Mouse (Mus musculus) hindbrain, embryonic 10.5 days (tissue): ENCODE results near the gene Slc25a41. TPM values are rescaled to one million over a fixed set of nuclear protein-coding genes. Genes with fewer than 3 reads are reported as not detected.
A peak's percentile ranks its signal among the peaks of the same experiment; 100 is the strongest.
"Not testable (repeated sequence)": the region's sequence is repeated elsewhere in the genome, so short reads cannot be mapped to it uniquely, and the experiment has no call there.

Source experiments
- DNase-seq: peaks from one replicate; pipeline ENCODE4 v3.0.0-alpha.2; 2017; ENCODE audit warnings: low spot score
- H3K27ac ChIP-seq: fragments of 300-500 bp; sonication (generic); 2 replicates; pipeline ENCODE4 v1.5.1; 2016; ENCODE audit warnings: mild to moderate bottlenecking, moderate library complexity
- H3K27me3 ChIP-seq: fragments of 300-500 bp; sonication (generic); 2 replicates; pipeline ENCODE4 v1.6.1; 2016; ENCODE audit warnings: mild to moderate bottlenecking; ENCODE audit not compliant: poor library complexity, insufficient read depth, severe bottlenecking
- H3K36me3 ChIP-seq: fragments of 300-500 bp; sonication (generic); 2 replicates; pipeline ENCODE4 v1.6.1; 2016; ENCODE audit warnings: mild to moderate bottlenecking, moderate library complexity
- H3K4me1 ChIP-seq: fragments of 300-500 bp; sonication (generic); replicated peaks from 2 replicates; pipeline ENCODE4 v1.6.1; 2016; ENCODE audit warnings: mild to moderate bottlenecking
- H3K4me3 ChIP-seq: fragments of 300-500 bp; sonication (generic); 2 replicates; pipeline ENCODE4 v1.5.1; 2016; ENCODE audit warnings: mild to moderate bottlenecking, moderate library complexity
- H3K9me3 ChIP-seq: fragments of 300-500 bp; sonication (generic); 2 replicates; pipeline ENCODE4 v1.6.1; 2016; ENCODE audit warnings: mild to moderate bottlenecking, moderate library complexity
- WGBS: fragments of 180-500 bp; shearing (Covaris S2); methylation state at CpG from one replicate; pipeline ENCODE4 v1.1.7; 2016; 5-methylcytosine and 5-hydroxymethylcytosine counted together
- polyA plus RNA-seq: library from polyadenylated mRNA; unstranded; fragments of >200 nt; fragmentation: Nextera tagmentation; extraction: Ambion mirVana; gene quantifications from 2 replicates; pipeline ENCODE4 v1.2.1, GENCODE M21; 2016

The Slc25a41 gene
- polyA plus RNA-seq, 1 experiment from 2014 or later, result not detected

GRCm38 (mm10) chr17:57062548-57062947 is 21.1 kb upstream of the Slc25a41 start:
- H3K9me3 ChIP-seq, result no peaks in the 10 kb centered on the region
- H3K4me3 ChIP-seq, result peak overlapping the region; percentile 47
- H3K27me3 ChIP-seq, result peaks cover 65% of the 10 kb centered on the region
- peaks cover 40% of the 10 kb centered on the region for H3K4me1 ChIP-seq
- WGBS, result under 1% methylated on average over 22 of the region's 22 CpGs
- DNase-seq, result no peak
- peak overlapping the region; percentile 45; the same call in 1 of the 2 replicates for H3K27ac ChIP-seq
- H3K36me3 ChIP-seq, result 0 out of 2 replicates have a peak, but pooled peaks cover 5% of the 10 kb centered on the region

GRCm38 (mm10) chr17:57062011-57062521 is 20.6 kb upstream of the Slc25a41 start:
- H3K27ac ChIP-seq, result peak overlapping the region; percentile 45; the same call in 1 of the 2 replicates
- H3K4me1 ChIP-seq, result peaks cover 40% of the 10 kb centered on the region
- DNase-seq, result no peak
- H3K36me3 ChIP-seq, result 0 out of 2 replicates have a peak, but pooled peaks cover 5% of the 10 kb centered on the region
- under 1% methylated on average over 39 of the region's 39 CpGs for WGBS
- H3K4me3 ChIP-seq, result peak overlapping the region; percentile 47
- H3K9me3 ChIP-seq, result no peaks in the 10 kb centered on the region
- peaks cover 65% of the 10 kb centered on the region for H3K27me3 ChIP-seq

- Histone ChIP-seq H3K4me3 (peak overlapping the region; percentile 74), H3K27ac (no peak overlapping the region), H3K27me3 (peaks cover 58% of the 10 kb centered on the region), H3K9me3 (no peaks in the 10 kb centered on the region), H3K4me1 (peaks cover 40% of the 10 kb centered on the region), H3K36me3 (peaks cover 10% of the 10 kb centered on the region)
- WGBS, result 41% methylated on average over 10 of the region's 10 CpGs
- no peak for DNase-seq
Observed at GRCm38 (mm10) chr17:57061069-57061468, 19.6 kb upstream of the Slc25a41 start.

GRCm38 (mm10) chr17:57060231-57060801 is 18.9 kb upstream of the Slc25a41 start:
- DNase-seq, result peak; percentile 94
- Histone ChIP-seq H3K4me3 (peak overlapping the region; percentile 74), H3K27me3 (peaks cover 54% of the 10 kb centered on the region), H3K4me1 (peaks cover 37% of the 10 kb centered on the region), H3K27ac (peak overlapping the region; percentile 91), H3K9me3 (no peaks in the 10 kb centered on the region), H3K36me3 (peaks cover 17% of the 10 kb centered on the region)
- under 1% methylated on average over 44 of the region's 44 CpGs for WGBS

- H3K4me3 ChIP-seq, result peak within 1 kb of the TSS; percentile 74
- peaks cover 36% of the 10 kb centered on the region for H3K4me1 ChIP-seq
- WGBS, result under 1% methylated on average over 45 of the region's 45 CpGs
- peaks cover 25% of the 10 kb centered on the region for H3K36me3 ChIP-seq
- H3K9me3 ChIP-seq, result no peaks in the 10 kb centered on the region
- DNase-seq, result peak; percentile 87
- H3K27ac ChIP-seq, result peak within 1 kb of the TSS; percentile 91
- peaks cover 46% of the 10 kb centered on the region for H3K27me3 ChIP-seq
Observed at GRCm38 (mm10) chr17:57059486-57059977, 18.1 kb upstream of the Slc25a41 start, which contains the start of gene Slc25a23. TSS of gene Slc25a23 (minus strand) at chr17:57059863.

GRCm38 (mm10) chr17:57058891-57059485 is 17.5 kb upstream of the Slc25a41 start, which contains the start of gene Crb3:
TSS of gene Crb3 (plus strand) at chr17:57059105.
- Histone ChIP-seq H3K4me1 (peaks cover 36% of the 10 kb centered on the region), H3K27me3 (peaks cover 41% of the 10 kb centered on the region), H3K9me3 (no peaks in the 10 kb centered on the region), H3K36me3 (peaks cover 31% of the 10 kb centered on the region), H3K27ac (peak within 1 kb of the TSS; percentile 91), H3K4me3 (peak within 1 kb of the TSS; percentile 74)
- under 1% methylated on average over 19 of the region's 22 CpGs for WGBS
- DNase-seq, result no peak

- 87% methylated on average over 3 of the region's 3 CpGs for WGBS
- DNase-seq, result no peak
- peaks cover 58% of the 10 kb centered on the region for H3K36me3 ChIP-seq
Observed at GRCm38 (mm10) chr17:57056246-57056645, 14.8 kb upstream of the Slc25a41 start.

GRCm38 (mm10) chr17:57051679-57052078 is 10.2 kb upstream of the Slc25a41 start:
- DNase-seq, H3K27ac ChIP-seq, H3K9me3 ChIP-seq, H3K27me3 ChIP-seq, H3K4me3 ChIP-seq, H3K4me1 ChIP-seq: not testable (repeated sequence)
- H3K36me3 ChIP-seq, result peaks cover 93% of the 10 kb centered on the region
- WGBS, result 79% methylated on average over 4 of the region's 4 CpGs

More at GRCm38 (mm10) chr17:57056246-57056645, 14.8 kb upstream of the Slc25a41 start:
- no peaks in the 10 kb centered on the region for H3K9me3 ChIP-seq
- peaks cover 25% of the 10 kb centered on the region for H3K4me1 ChIP-seq
- H3K4me3 ChIP-seq, result no peak overlapping the region
- H3K27ac ChIP-seq, result no peak overlapping the region
- H3K27me3 ChIP-seq, result peaks cover 15% of the 10 kb centered on the region

GRCm38 (mm10) chr17:57048816-57049215 is 7.4 kb upstream of the Slc25a41 start:
- Histone ChIP-seq H3K36me3 (peaks cover 86% of the 10 kb centered on the region), H3K27me3 (no peaks in the 10 kb centered on the region), H3K4me1 (no peaks in the 10 kb centered on the region), H3K9me3 (no peaks in the 10 kb centered on the region), H3K4me3 (no peak overlapping the region), H3K27ac (no peak overlapping the region)
- no peak for DNase-seq
- WGBS, result 93% methylated on average over 3 of the region's 3 CpGs

GRCm38 (mm10) chr17:57047406-57047805 is 6.0 kb upstream of the Slc25a41 start:
- no peaks in the 10 kb centered on the region for H3K9me3 ChIP-seq
- no peak for DNase-seq
- H3K27ac ChIP-seq, result no peak overlapping the region
- H3K36me3 ChIP-seq, result peaks cover 72% of the 10 kb centered on the region
- no peak overlapping the region for H3K4me3 ChIP-seq
- H3K4me1 ChIP-seq, result peaks cover 3% of the 10 kb centered on the region; the same call in 1 of the 2 replicates
- H3K27me3 ChIP-seq, result no peaks in the 10 kb centered on the region
- 29% methylated on average over 5 of the region's 5 CpGs for whole genome bisulfite sequencing

GRCm38 (mm10) chr17:57038978-57039377 is 2.5 kb downstream of the Slc25a41 start:
- H3K4me1 ChIP-seq, result peaks cover 3% of the 10 kb centered on the region; the same call in 1 of the 2 replicates
- no peak for DNase-seq
- peaks cover 3% of the 10 kb centered on the region; the same call in 1 of the 2 replicates for H3K9me3 ChIP-seq
- no peaks in the 10 kb centered on the region for H3K36me3 ChIP-seq
- peaks cover 22% of the 10 kb centered on the region for H3K27me3 ChIP-seq
- WGBS, result 36% methylated on average over 8 of the region's 8 CpGs
- no peak overlapping the region for H3K4me3 ChIP-seq
- H3K27ac ChIP-seq, result no peak overlapping the region

- H3K27ac ChIP-seq, result peak overlapping the region; percentile 99
Observed at GRCm38 (mm10) chr17:57032854-57033253, 8.6 kb downstream of the Slc25a41 start.

More at GRCm38 (mm10) chr17:57032854-57033253, 8.6 kb downstream of the Slc25a41 start:
- H3K4me1 ChIP-seq, result peaks cover 26% of the 10 kb centered on the region
- WGBS, result 86% methylated on average over 4 of the region's 4 CpGs
- peaks cover 7% of the 10 kb centered on the region for H3K27me3 ChIP-seq
- DNase-seq, result no peak
- H3K36me3 ChIP-seq, result peaks cover 18% of the 10 kb centered on the region
- H3K9me3 ChIP-seq, result no peaks in the 10 kb centered on the region
- H3K4me3 ChIP-seq, result peak overlapping the region; percentile 77
